Mouse (Mus musculus): ENCODE results near the gene Ddx43. TPM values are rescaled to one million over a fixed set of nuclear protein-coding genes. Genes with fewer than 3 reads are reported as not detected.
"Not testable (repeated sequence)": the region's sequence is repeated elsewhere in the genome, so short reads cannot be mapped to it uniquely, and the experiment has no call there.

The Ddx43 gene
- polyA plus RNA-seq (2015; fragmentation: Nextera tagmentation; extraction: Ambion mirVana), result not detected in 2 replicates

GRCm38 (mm10) chr9:78395630-78396351 lies at the start of gene Ddx43:
TSS of gene Ddx43 (plus strand) at chr9:78395777.
- Histone ChIP-seq H3K36me3 (replicated peaks) (no peaks in the 10 kb centered on the region), H3K9me3 (replicated peaks) (no peaks in the 10 kb centered on the region), H3K4me1 (replicated peaks) (peaks cover 9% of the 10 kb centered on the region), H3K9ac (no peak within 1 kb of the TSS), H3K4me2 (peak within 1 kb of the TSS; percentile 55), H3K27ac (replicated peaks) (no peak within 1 kb of the TSS), H3K4me3 (replicated peaks) (peak within 1 kb of the TSS; percentile 29), H3K27me3 (peaks cover 71% of the 10 kb centered on the region)
- WGBS (ENCODE audit: insufficient replicate concordance), result 3% methylated on average over 93 of the region's 93 CpGs
- ATAC-seq (ENCODE audit: insufficient read depth), result peak; percentile 44

GRCm38 (mm10) chr9:78347004-78347403 lies 48.6 kb upstream of the Ddx43 start:
- 38% methylated on average over 3 of the region's 3 CpGs for WGBS (ENCODE audit: insufficient replicate concordance)
- no peak for ATAC-seq (ENCODE audit: insufficient read depth)
- no peak overlapping the region for H3K4me3 ChIP-seq (replicated peaks)

GRCm38 (mm10) chr9:78348206-78349004 lies 47.2 kb upstream of the Ddx43 start:
- H3K4me1 ChIP-seq (replicated peaks); H3K9ac ChIP-seq; H3K4me3 ChIP-seq (replicated peaks); ATAC-seq (ENCODE audit: insufficient read depth); H3K27ac ChIP-seq (replicated peaks); H3K9me3 ChIP-seq (replicated peaks); H3K36me3 ChIP-seq (replicated peaks); H3K4me2 ChIP-seq; H3K27me3 ChIP-seq: not testable (repeated sequence)
- 43% methylated on average over 6 of the region's 6 CpGs for WGBS (ENCODE audit: insufficient replicate concordance)

More at GRCm38 (mm10) chr9:78347004-78347403, 48.6 kb upstream of the Ddx43 start:
- H3K27ac ChIP-seq (replicated peaks), result no peak overlapping the region
- no peak overlapping the region for H3K9ac ChIP-seq
- no peaks in the 10 kb centered on the region for H3K4me1 ChIP-seq (replicated peaks)
- no peaks in the 10 kb centered on the region for H3K27me3 ChIP-seq
- H3K9me3 ChIP-seq (replicated peaks), result no peaks in the 10 kb centered on the region
- no peak overlapping the region for H3K4me2 ChIP-seq
- H3K36me3 ChIP-seq (replicated peaks), result no peaks in the 10 kb centered on the region

DNA sequence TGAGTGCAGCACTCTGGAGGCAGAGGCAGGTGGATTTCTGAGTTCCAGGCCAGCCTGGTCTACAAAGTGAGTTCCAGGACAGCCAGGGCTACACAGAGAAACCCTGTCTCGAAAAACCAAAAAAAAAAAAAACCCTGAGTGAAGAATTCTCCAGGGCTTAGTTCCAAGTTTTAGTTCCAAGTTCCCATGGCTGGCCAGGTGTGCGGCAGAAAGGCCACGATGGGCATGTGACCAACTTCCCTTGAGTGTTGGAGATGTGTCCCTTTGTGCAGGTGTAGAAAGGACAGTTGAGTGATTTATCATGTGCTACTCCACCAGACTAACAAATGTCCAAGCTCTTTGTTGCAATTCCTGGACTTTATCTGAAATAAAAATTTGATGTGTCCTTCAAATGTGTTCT lies 46.4 kb upstream of the Ddx43 start:
- not testable (repeated sequence) for H3K4me2 ChIP-seq; H3K4me3 ChIP-seq (replicated peaks); H3K27me3 ChIP-seq; H3K4me1 ChIP-seq (replicated peaks); H3K9me3 ChIP-seq (replicated peaks); H3K36me3 ChIP-seq (replicated peaks); H3K27ac ChIP-seq (replicated peaks); H3K9ac ChIP-seq; ATAC-seq (ENCODE audit: insufficient read depth)
- WGBS (ENCODE audit: insufficient replicate concordance), result 52% methylated on average over 3 of the region's 3 CpGs

GRCm38 (mm10) chr9:78350007-78350406 lies 45.6 kb upstream of the Ddx43 start:
- H3K9ac ChIP-seq; H3K4me2 ChIP-seq; H3K4me1 ChIP-seq (replicated peaks): not testable (repeated sequence)

GRCm38 (mm10) chr9:78351504-78352220 lies 43.9 kb upstream of the Ddx43 start:
- H3K9me3 ChIP-seq (replicated peaks), result no peaks in the 10 kb centered on the region
- WGBS (ENCODE audit: insufficient replicate concordance), result 47% methylated on average over 6 of the region's 6 CpGs
- no peak overlapping the region for H3K4me3 ChIP-seq (replicated peaks)
- H3K4me1 ChIP-seq (replicated peaks), result no peaks in the 10 kb centered on the region
- H3K4me2 ChIP-seq, result no peak overlapping the region
- H3K9ac ChIP-seq, result no peak overlapping the region
- H3K27me3 ChIP-seq, result no peaks in the 10 kb centered on the region
- H3K27ac ChIP-seq (replicated peaks), result no peak overlapping the region
- H3K36me3 ChIP-seq (replicated peaks), result no peaks in the 10 kb centered on the region
- no peak for ATAC-seq (ENCODE audit: insufficient read depth)

More at GRCm38 (mm10) chr9:78350007-78350406, 45.6 kb upstream of the Ddx43 start:
- H3K4me3 ChIP-seq (replicated peaks); H3K27me3 ChIP-seq; ATAC-seq (ENCODE audit: insufficient read depth); H3K36me3 ChIP-seq (replicated peaks); H3K27ac ChIP-seq (replicated peaks); H3K9me3 ChIP-seq (replicated peaks): not testable (repeated sequence)

- no peak for ATAC-seq (ENCODE audit: insufficient read depth)
- Histone ChIP-seq H3K9ac (no peak overlapping the region), H3K27me3 (no peaks in the 10 kb centered on the region), H3K4me2 (no peak overlapping the region), H3K9me3 (replicated peaks) (no peaks in the 10 kb centered on the region), H3K36me3 (replicated peaks) (no peaks in the 10 kb centered on the region), H3K4me1 (replicated peaks) (no peaks in the 10 kb centered on the region), H3K27ac (replicated peaks) (0 out of 2 replicates have a peak overlapping the region, but pooled peaks have one; percentile 19), H3K4me3 (replicated peaks) (no peak overlapping the region)
- WGBS (ENCODE audit: insufficient replicate concordance), result 63% methylated on average over 11 of the region's 11 CpGs
These were observed 40.7 kb upstream of the Ddx43 start for GRCm38 (mm10) chr9:78354665-78355578.

GRCm38 (mm10) chr9:78355611-78356010 lies 40.0 kb upstream of the Ddx43 start, which contains the start of gene Gsta2:
TSS of gene Gsta2 (minus strand) at chr9:78355788.
- H3K27ac ChIP-seq (replicated peaks), result 0 out of 2 replicates have a peak within 1 kb of the TSS, but pooled peaks have one; percentile 19
- no peak within 1 kb of the TSS for H3K9ac ChIP-seq
- no peaks in the 10 kb centered on the region for H3K27me3 ChIP-seq
- no peak within 1 kb of the TSS for H3K4me2 ChIP-seq
- H3K4me3 ChIP-seq (replicated peaks), result no peak within 1 kb of the TSS
- no peak for ATAC-seq (ENCODE audit: insufficient read depth)
- no peaks in the 10 kb centered on the region for H3K9me3 ChIP-seq (replicated peaks)
- WGBS (ENCODE audit: insufficient replicate concordance), result 69% methylated on average over 8 of the region's 8 CpGs
- no peaks in the 10 kb centered on the region for H3K4me1 ChIP-seq (replicated peaks)
- H3K36me3 ChIP-seq (replicated peaks), result no peaks in the 10 kb centered on the region

GRCm38 (mm10) chr9:78358053-78358452 lies 37.5 kb upstream of the Ddx43 start:
- H3K9ac ChIP-seq, result no peak overlapping the region
- H3K27me3 ChIP-seq, result no peaks in the 10 kb centered on the region
- no peaks in the 10 kb centered on the region for H3K4me1 ChIP-seq (replicated peaks)
- no peaks in the 10 kb centered on the region for H3K36me3 ChIP-seq (replicated peaks)
- H3K9me3 ChIP-seq (replicated peaks), result no peaks in the 10 kb centered on the region
- ATAC-seq (ENCODE audit: insufficient read depth), result no peak
- H3K4me3 ChIP-seq (replicated peaks), result no peak overlapping the region
- H3K27ac ChIP-seq (replicated peaks), result no peak overlapping the region
- WGBS (ENCODE audit: insufficient replicate concordance), result 11% methylated on average over 9 of the region's 9 CpGs
- H3K4me2 ChIP-seq, result no peak overlapping the region

- Histone ChIP-seq H3K27ac (replicated peaks) (no peak overlapping the region), H3K27me3 (no peaks in the 10 kb centered on the region), H3K9ac (no peak overlapping the region), H3K4me2 (no peak overlapping the region), H3K9me3 (replicated peaks) (no peaks in the 10 kb centered on the region), H3K4me3 (replicated peaks) (no peak overlapping the region), H3K4me1 (replicated peaks) (no peaks in the 10 kb centered on the region), H3K36me3 (replicated peaks) (no peaks in the 10 kb centered on the region)
- 49% methylated on average over 6 of the region's 6 CpGs for WGBS (ENCODE audit: insufficient replicate concordance)
- no peak for ATAC-seq (ENCODE audit: insufficient read depth)
These were observed 35.7 kb upstream of the Ddx43 start for GRCm38 (mm10) chr9:78359750-78360483.

Data from liver, embryonic 15.5 days (tissue).